Mouse (Mus musculus) liver, adult 2 months (tissue): Measurements from ENCODE around the gene Ttc32.

Experiments
- CTCF ChIP-seq: fragments of 200-500 bp; IDR thresholded peaks from 2 replicates; pipeline ENCODE4 v1.5.1; 2011; ENCODE audit warnings: low read depth, low read length, control low read depth
- POLR2A ChIP-seq: fragments of 200-500 bp; IDR thresholded peaks from 2 replicates; pipeline ENCODE4 v1.6.1; 2011; ENCODE audit warnings: low read length, control low read depth; ENCODE audit not compliant: insufficient read depth; ENCODE audit errors: extremely low read depth

GRCm38 (mm10) chr12:9042316-9042715, 12.5 kb downstream of the Ttc32 start:
- no peak for TF ChIP-seq POLR2A
- TF ChIP-seq CTCF: no peak
